Mouse (Mus musculus): ENCODE results near the gene Tcf3. TPM values are rescaled to one million over a fixed set of nuclear protein-coding genes. Genes with fewer than 3 reads are reported as not detected.

The Tcf3 gene
- total RNA-seq, 2 experiments from 2014 or later, result 58.1 to 77.1 TPM

- peak; percentile 77 for DNase-seq
These were observed 20.5 kb downstream of the Tcf3 start for GRCm38 (mm10) chr10:80412656-80413541.

- DNase-seq, result no peak
These were observed 25.5 kb downstream of the Tcf3 start for GRCm38 (mm10) chr10:80407924-80408323.

DNA sequence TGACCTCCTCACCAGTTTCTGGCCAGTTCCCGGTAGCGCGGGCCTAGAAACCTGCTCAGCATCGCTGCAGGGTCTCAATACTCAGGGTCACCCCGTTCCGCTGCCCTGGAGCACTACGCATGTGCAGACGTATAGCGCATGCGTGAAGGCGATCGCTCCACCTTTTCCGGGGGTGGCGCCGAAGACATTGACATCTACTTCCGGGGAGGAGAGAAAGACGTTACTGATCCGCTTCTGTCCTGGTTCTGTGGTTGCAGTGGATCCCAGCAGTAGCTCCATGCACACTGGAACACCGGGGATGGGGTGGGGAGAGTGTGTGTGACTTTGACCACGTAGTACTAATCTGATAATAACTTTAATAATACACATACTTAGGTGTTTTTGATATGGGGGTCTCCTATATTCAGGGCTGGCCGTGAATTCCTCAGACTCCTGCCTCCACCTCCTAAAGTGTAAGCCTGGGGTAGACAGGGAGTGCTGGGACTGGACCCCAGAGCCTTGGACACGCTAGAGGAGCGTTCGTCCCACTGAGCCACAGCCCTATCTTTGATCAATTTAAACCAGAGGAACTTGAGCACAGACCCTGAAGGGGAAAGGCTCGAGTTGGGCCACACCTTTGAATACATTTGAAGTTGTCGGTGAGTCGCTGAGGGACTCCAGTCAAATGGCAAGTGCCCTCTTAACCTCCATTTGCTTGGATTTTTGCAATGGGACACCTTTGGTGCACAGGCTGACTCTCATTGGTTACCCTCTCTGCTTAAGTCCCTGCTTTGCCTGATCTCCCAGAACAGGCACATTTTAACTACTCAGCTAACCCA, 26.6 kb downstream of the Tcf3 start, which contains the start of gene Uqcr11:
Uqcr11 (minus strand) TSS at position 147 of the 818 bp plus-strand sequence.
- DNase-seq, result peak; percentile 94

DNA sequence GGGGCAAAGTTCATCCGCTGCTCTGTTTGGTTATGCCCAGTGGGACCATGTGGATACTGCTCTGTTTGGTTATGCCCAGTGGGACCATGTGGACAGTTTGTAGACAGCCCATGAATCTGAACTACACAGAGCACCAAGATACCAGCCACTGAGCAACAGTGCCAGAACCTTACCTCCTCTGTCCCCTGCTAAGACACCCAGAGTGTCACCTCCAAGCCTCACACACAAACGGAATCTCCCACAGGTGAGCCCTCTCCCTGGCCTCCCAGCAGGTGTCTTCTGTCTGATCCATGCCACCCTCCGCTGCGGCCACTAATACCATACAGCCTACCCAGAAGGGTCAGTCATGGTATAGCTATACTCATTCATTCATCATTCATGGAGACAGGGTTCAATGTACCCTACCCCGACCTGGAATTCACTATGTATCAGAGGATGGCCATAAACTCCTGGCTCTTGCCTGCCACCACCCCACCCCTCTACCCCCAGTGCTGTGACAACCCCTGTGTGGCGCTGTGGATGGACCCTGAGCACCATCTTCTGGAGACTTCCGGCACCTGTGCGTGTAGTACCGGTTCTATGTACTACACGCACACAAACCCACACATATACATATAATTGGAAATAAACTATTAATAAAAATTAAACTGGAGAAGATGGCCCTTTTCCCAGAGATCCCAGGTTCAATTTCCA, 27.8 kb downstream of the Tcf3 start:
- DNase-seq, result no peak

DNA sequence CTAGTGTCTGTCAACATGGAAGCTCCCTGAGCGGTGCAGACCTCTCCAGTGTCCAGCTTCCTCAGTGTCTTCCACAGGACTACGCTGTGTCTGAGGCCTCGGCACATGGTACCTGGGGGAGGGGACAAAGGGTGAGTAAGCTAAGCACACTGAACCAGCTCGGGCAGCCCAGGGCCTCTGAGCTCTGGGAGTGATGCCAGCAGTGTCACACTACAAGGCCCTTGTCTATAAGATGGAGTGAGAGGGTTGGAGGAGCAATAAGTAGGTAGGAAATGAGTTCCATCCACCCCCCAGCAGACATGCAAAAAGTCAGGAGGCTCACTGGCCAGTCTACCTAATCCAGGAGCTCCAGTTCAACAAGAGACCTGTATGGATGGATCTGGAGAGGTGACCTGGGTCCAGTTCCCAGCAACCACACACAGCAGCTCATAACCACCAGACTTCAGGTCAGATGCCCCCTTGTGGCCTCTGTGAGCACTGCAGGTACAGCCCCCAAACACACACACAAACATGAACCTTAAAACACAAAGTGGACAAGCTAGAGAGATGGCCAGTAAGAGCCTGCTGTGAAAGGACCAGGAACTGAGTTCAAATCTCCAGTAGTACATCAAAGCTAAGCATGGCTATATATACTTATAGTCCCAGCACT, 30.3 kb downstream of the Tcf3 start:
- DNase-seq, result peak; percentile 82

DNA sequence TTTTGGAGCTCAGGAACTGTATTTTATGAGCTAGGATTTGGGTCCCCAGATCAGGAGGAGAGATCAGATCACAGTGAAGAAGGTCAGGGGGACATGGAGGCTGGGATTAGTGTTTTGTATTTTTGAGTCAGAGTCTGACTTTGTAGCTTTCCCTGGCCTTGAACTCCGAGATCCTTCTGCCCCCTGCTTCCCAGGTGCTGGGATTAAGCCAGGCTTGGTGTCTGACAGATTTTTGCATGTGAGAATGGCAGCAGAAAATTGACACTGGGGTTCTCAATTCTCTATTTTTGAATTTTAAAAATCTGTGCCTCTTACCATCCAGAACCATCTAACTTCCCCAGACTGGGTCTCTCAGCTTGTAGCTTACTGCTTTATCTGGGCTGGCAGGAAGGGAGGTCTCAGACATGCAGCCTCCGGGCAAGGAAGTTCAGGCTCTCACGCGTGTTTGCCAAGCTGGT, 32.7 kb downstream of the Tcf3 start:
- DNase-seq, result no peak

GRCm38 (mm10) chr10:80399973-80400703, 33.3 kb downstream of the Tcf3 start:
- DNase-seq, result no peak

- DNase-seq, result peak; percentile 99
These were observed 34.1 kb downstream of the Tcf3 start, which contains the start of gene Mbd3 for GRCm38 (mm10) chr10:80399191-80399972. TSS of gene Mbd3 (minus strand) at chr10:80399550.

- DNase-seq, result peak; percentile 98
These were observed 34.7 kb downstream of the Tcf3 start for GRCm38 (mm10) chr10:80398719-80399190.

- DNase-seq, result no peak
These were observed 35.3 kb downstream of the Tcf3 start for GRCm38 (mm10) chr10:80398174-80398535.

GRCm38 (mm10) chr10:80397524-80398173, 35.8 kb downstream of the Tcf3 start:
- no peak for DNase-seq

DNA sequence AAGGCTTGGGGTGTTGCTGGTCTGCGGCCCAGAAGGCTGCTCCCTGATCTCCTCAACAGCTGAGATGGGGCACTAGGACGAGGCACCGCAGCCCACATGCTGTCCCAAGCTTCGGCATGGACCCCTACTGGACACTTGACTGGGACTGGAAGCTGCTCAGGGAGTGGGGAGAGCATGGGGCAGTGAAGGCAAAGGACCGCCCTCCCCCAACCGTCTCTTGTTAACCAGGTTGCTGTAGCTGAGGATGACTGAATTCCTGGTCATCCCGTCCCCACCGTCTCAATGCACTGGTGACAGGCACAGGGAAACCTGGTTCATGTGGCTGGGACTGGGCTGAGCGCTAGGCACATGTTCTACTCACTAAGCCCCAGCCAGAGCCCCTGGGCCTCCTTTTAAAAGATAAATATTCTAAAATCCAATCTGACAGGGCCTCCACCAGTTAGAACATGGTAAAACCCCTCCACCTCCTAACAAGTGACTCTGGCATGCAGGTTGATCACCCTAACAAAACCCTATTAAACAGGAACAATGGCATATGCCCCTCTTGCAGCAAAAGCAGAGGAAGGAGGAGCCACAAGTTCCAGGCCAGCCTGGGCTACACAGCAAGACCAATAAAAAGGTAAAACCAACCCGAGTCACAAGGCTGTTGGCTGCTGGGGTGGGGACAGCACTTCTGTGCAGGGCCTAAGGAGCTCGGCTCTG, 36.5 kb downstream of the Tcf3 start:
- no peak for DNase-seq

- DNase-seq, result no peak
These were observed 38.3 kb downstream of the Tcf3 start for GRCm38 (mm10) chr10:80395025-80395627.

GRCm38 (mm10) chr10:80392687-80393086, 40.8 kb downstream of the Tcf3 start:
- DNase-seq, result no peak

GRCm38 (mm10) chr10:80390697-80391096, 42.8 kb downstream of the Tcf3 start:
- no peak for DNase-seq

- DNase-seq, result no peak
These were observed 44.2 kb downstream of the Tcf3 start for GRCm38 (mm10) chr10:80389185-80389708.

- DNase-seq, result no peak
These were observed 44.7 kb downstream of the Tcf3 start for GRCm38 (mm10) chr10:80388731-80389130.

DNA sequence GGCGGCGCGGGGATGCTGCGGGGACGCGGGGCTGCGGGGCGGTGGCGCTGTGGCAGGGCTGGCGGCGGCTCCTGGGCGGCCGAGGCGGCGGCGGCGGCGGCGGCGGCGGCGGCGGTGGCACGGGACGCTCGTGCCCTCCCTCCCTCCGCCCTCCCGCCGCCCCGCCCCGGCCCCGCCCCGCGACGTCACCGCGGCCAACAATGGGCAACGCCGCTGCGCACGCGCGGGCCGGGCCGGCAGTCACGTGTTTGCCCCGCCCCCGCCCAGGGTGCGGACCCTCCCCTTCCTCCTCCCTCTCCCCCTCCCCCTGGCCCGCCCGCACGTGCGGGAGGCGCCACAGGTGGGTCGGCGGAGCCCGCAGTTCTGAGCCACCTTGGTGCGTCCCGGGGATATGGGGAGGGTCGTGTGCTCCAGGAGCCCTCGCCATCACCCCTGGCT, 45.9 kb downstream of the Tcf3 start, which contains the start of gene Mex3d:
Mex3d (minus strand) TSS at position 138 of the 438 bp plus-strand sequence.
- DNase-seq, result peak; percentile 96

Data from adrenal gland, postnatal 10 days (tissue).